Mouse (Mus musculus) embryonic facial prominence, embryonic 11.5 days (tissue): ENCODE measurements around the gene Alox15. TPM values are rescaled to one million over a fixed set of nuclear protein-coding genes. Genes with fewer than 3 reads are reported as not detected.

ENCODE experiments used
- ATAC-seq: fragments of 200-750 bp; cut with Nextera tagmentation; replicated peaks from 2 replicates; pipeline ENCODE4 v1.8.0; 2017; ENCODE audit warnings: low read depth; ENCODE audit not compliant: insufficient number of reproducible peaks, low FRiP score, low TSS enrichment
- DNase-seq: peaks from one replicate; pipeline ENCODE4 v3.0.0-alpha.2; 2015; ENCODE audit warnings: low spot score
- H3K27ac ChIP-seq: fragments of 300-500 bp; sonication (generic); replicated peaks from 2 replicates; pipeline ENCODE4 v1.5.1; 2014; ENCODE audit warnings: mild to moderate bottlenecking, low read depth, low read length, control low read depth
- H3K27me3 ChIP-seq: fragments of 300-500 bp; sonication (generic); 2 replicates; pipeline ENCODE4 v1.6.1; 2014; ENCODE audit warnings: mild to moderate bottlenecking, low read length, moderate library complexity, mixed read lengths; ENCODE audit not compliant: control insufficient read depth, insufficient read depth
- H3K36me3 ChIP-seq: fragments of 300-500 bp; sonication (generic); replicated peaks from 2 replicates; pipeline ENCODE4 v1.6.1; 2014; ENCODE audit warnings: low read depth, mild to moderate bottlenecking, low read length, moderate library complexity, mixed read lengths; ENCODE audit not compliant: control insufficient read depth, insufficient read depth
- H3K4me1 ChIP-seq: fragments of 300-500 bp; sonication (generic); 2 replicates; pipeline ENCODE4 v1.6.1; 2014; ENCODE audit warnings: low read length, mixed read lengths; ENCODE audit not compliant: control insufficient read depth, insufficient read depth
- H3K4me2 ChIP-seq: fragments of 300-500 bp; sonication (generic); 2 replicates; pipeline ENCODE4 v1.6.1; 2014; ENCODE audit warnings: low read depth, mild to moderate bottlenecking, control low read depth, low read length, moderate library complexity
- H3K4me3 ChIP-seq: fragments of 300-500 bp; sonication (generic); 2 replicates; pipeline ENCODE4 v1.5.1; 2014; ENCODE audit warnings: low read depth, low read length, control low read depth
- H3K9ac ChIP-seq: fragments of 300-500 bp; sonication (generic); replicated peaks from 2 replicates; pipeline ENCODE4 v1.6.1; 2014; ENCODE audit warnings: mild to moderate bottlenecking, control low read depth, low read length
- H3K9me3 ChIP-seq: fragments of 300-500 bp; sonication (generic); replicated peaks from 2 replicates; pipeline ENCODE4 v1.6.1; 2016; ENCODE audit warnings: mild to moderate bottlenecking, low read length, inconsistent platforms, mixed read lengths; ENCODE audit not compliant: control insufficient read depth
- WGBS: fragments of 180-500 bp; shearing (Covaris S2); extraction: QIAGEN DNeasy Blood & Tissue Kit; methylation state at CpG from one replicate; pipeline ENCODE4 v1.1.7; 2014; 5-methylcytosine and 5-hydroxymethylcytosine counted together
- polyA plus RNA-seq: library from polyadenylated mRNA; unstranded; fragments of >200 nt; fragmentation: Nextera tagmentation; extraction: Ambion mirVana; gene quantifications from 2 replicates; pipeline ENCODE4 v1.2.1, GENCODE M21; 2014

Alox15 gene
- 0.34 and 0.84 TPM in 2 replicates for polyA plus RNA-seq

DNA sequence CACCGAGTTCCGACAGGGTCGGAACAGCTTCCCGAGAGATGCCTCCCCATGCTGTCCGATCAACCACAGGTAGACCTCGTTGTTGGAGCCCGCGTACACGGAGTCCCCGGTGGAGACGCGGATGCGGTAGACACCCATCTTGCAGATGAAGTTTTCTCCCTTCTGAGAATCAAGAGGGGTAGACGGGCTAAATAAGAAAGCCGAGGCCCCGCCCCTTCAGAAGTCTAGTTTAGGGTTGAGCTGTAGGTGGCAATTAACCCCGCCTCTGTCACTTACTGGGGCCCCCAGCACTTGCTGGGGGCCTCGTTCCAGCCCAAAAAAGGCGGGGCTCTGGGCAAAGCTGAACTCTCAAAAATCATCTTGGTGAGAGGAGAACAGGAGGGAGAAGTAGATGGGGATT is at the start of gene Alox15:
Alox15 (minus strand) TSS at position 164 of the 400 bp plus-strand sequence.
- Histone ChIP-seq H3K4me3 (peak within 1 kb of the TSS; percentile 35), H3K36me3 (no peaks in the 10 kb centered on the region), H3K4me2 (peak within 1 kb of the TSS; percentile 62), H3K9ac (0 out of 2 replicates have a peak within 1 kb of the TSS, but pooled peaks have one; percentile 23), H3K27ac (no peak within 1 kb of the TSS), H3K9me3 (no peaks in the 10 kb centered on the region), H3K4me1 (peaks cover 3% of the 10 kb centered on the region; the same call in 1 of the 2 replicates), H3K27me3 (peaks cover 25% of the 10 kb centered on the region)
- 2% methylated on average over 19 of the region's 19 CpGs for WGBS
- DNase-seq: peak; percentile 35
- no peak for ATAC-seq

DNA sequence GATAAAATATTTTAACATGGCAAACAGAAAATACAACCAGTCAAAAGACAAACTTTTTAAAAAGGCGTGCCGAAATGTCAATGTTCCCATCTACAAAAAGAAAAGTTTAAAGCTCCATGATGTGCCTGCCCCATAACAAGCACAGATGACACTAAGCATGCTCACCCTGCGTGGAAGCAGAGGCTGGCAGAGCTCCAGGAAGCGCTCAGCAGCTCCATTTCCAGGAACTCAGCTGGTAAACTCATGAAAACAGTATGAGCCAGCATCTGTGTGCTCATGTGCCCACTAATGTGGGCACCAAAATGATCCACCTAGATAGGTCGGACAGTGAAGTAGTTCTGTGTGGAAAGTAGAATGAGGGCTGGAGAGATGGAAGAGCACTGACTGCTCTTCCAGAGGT is 37.6 kb upstream of the Alox15 start:
- Histone ChIP-seq H3K9ac (no peak overlapping the region), H3K4me1 (no peaks in the 10 kb centered on the region), H3K4me3 (no peak overlapping the region), H3K36me3 (peaks cover 13% of the 10 kb centered on the region), H3K27me3 (no peaks in the 10 kb centered on the region), H3K4me2 (no peak overlapping the region), H3K9me3 (no peaks in the 10 kb centered on the region), H3K27ac (no peak overlapping the region)
- no peak for ATAC-seq
- 92% methylated on average over 5 of the region's 5 CpGs for WGBS
- no peak for DNase-seq

DNA sequence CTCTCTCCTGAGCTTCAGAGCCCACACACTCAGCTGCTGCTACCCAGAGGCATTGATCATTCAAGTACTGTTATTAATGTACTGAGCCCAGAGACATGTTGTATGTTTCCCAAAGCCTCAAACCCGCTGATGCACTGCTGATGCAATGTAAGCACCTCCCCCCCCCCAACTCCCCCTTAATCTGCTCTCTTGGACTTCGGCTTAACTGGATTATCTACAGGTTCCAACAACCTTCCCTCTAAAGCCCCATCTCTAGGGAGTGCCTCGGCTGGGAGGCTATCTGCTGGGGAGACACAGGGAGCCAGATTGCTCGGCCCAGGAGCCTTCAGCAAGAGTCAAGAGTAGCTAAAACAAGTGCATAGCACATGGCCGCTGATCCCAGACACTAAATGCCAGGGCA is 35.6 kb upstream of the Alox15 start:
- H3K4me1 ChIP-seq: no peaks in the 10 kb centered on the region
- H3K4me2 ChIP-seq: no peak overlapping the region
- ATAC-seq: no peak
- H3K36me3 ChIP-seq: peaks cover 4% of the 10 kb centered on the region
- H3K9ac ChIP-seq: no peak overlapping the region
- no peak overlapping the region for H3K4me3 ChIP-seq
- DNase-seq: no peak
- WGBS: 88% methylated on average over 5 of the region's 5 CpGs
- H3K27ac ChIP-seq: no peak overlapping the region
- H3K9me3 ChIP-seq: no peaks in the 10 kb centered on the region
- no peaks in the 10 kb centered on the region for H3K27me3 ChIP-seq

DNA sequence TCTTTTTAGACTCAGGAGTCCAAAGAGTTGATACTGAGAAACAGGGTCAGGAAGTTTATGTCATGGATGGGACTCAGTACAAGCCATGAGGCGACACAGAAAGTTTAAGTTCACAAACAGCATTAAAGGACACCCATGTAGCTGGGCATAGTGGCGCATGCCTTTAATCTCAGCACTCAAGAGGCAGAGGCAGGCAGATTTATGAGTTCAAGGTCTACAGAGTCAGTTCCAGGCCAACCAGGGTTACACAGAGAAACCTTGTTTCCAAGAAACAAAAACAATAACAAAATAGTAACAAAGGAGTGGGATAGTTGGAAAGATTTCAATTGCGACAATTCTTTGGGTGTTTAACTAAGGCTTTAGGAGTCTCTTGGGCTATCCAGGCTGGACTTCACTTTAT is 32.3 kb upstream of the Alox15 start:
- Histone ChIP-seq H3K36me3 (no peaks in the 10 kb centered on the region), H3K4me2 (no peak overlapping the region), H3K4me1 (no peaks in the 10 kb centered on the region), H3K9ac (no peak overlapping the region), H3K27me3 (no peaks in the 10 kb centered on the region), H3K4me3 (no peak overlapping the region), H3K9me3 (no peaks in the 10 kb centered on the region), H3K27ac (no peak overlapping the region)
- 88% methylated on average over 3 of the region's 3 CpGs for WGBS
- ATAC-seq: no peak
- DNase-seq: no peak

DNA sequence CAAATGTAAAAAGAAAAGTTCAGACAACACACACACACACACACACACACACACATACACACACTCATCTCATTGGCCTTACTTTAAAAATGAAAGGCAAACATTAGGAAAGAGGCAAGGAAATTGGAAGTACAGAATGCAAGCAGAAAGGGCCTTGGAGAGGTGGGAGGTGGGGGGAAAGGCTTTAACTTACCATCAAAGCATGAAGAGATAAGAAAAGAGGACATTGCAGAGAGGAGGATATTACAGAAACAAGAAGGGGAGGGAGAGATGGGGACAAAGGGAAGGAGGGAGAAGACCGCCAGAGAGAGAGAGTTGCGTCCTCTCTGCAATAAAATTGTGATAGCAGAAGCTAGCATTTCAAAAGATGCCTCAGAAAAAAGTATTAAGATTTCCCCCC is 29.5 kb upstream of the Alox15 start:
- H3K27me3 ChIP-seq: no peaks in the 10 kb centered on the region
- no peak for ATAC-seq
- no peak overlapping the region for H3K9ac ChIP-seq
- no peaks in the 10 kb centered on the region for H3K36me3 ChIP-seq
- H3K4me2 ChIP-seq: no peak overlapping the region
- 85% methylated on average over 2 of the region's 2 CpGs for WGBS
- H3K27ac ChIP-seq: no peak overlapping the region
- H3K4me1 ChIP-seq: no peaks in the 10 kb centered on the region
- DNase-seq: no peak
- H3K9me3 ChIP-seq: no peaks in the 10 kb centered on the region
- H3K4me3 ChIP-seq: no peak overlapping the region

DNA sequence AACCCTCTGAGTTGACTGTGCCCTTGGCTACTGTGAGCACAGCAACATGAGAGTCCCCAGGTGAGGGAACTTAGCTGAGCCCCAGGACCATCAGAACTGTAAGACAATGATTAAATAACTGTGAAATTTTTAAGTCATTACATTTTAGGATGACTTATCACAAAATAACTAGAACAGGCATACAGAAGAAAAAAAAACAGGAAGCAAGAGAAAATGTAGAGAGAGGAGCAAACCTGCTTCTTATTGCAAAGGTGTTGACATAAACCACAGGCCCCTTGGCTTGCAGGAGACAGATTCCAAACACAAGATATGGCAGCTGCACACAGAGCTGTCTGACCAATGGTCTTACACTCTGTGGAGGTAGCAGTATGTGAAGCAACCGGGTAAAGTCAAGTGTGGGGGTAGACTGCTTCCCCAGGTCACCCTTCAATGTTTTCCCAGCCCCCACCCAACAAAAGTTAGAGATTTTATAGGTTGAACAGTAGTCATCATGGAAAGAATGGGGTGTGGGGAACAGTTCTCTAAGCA is 28.7 kb upstream of the Alox15 start:
- Histone ChIP-seq H3K4me2 (no peak overlapping the region), H3K9ac (no peak overlapping the region), H3K4me3 (no peak overlapping the region), H3K4me1 (no peaks in the 10 kb centered on the region), H3K27me3 (no peaks in the 10 kb centered on the region), H3K27ac (no peak overlapping the region), H3K36me3 (no peaks in the 10 kb centered on the region), H3K9me3 (no peaks in the 10 kb centered on the region)
- ATAC-seq (no peak), DNase-seq (no peak)
- WGBS: 72% methylated on average over 1 of the region's 1 CpGs

DNA sequence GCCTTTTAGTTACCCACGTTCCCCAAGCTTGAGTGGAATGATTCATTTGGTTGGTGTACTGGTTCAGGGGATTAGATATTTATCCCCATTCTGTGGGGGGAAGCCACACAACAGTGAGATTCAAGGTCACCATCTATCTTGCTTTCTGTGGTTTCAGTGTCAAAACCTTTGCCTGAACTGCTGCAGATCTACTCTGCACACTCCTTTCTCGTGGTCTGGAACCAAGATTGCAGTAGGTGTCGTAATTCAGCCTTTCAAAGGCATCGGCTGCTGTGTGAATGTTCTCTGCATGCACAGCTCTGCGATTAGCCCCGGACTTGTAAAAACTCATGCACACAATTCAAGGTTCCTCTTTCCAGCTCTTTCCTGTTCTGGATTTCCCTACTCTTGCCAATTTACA is 24.2 kb upstream of the Alox15 start:
- H3K4me2 ChIP-seq: no peak overlapping the region
- no peaks in the 10 kb centered on the region for H3K36me3 ChIP-seq
- H3K27ac ChIP-seq: no peak overlapping the region
- no peaks in the 10 kb centered on the region for H3K4me1 ChIP-seq
- 86% methylated on average over 6 of the region's 6 CpGs for WGBS
- H3K9me3 ChIP-seq: no peaks in the 10 kb centered on the region
- H3K4me3 ChIP-seq: no peak overlapping the region
- H3K9ac ChIP-seq: no peak overlapping the region
- DNase-seq (no peak), ATAC-seq (no peak)
- no peaks in the 10 kb centered on the region for H3K27me3 ChIP-seq

DNA sequence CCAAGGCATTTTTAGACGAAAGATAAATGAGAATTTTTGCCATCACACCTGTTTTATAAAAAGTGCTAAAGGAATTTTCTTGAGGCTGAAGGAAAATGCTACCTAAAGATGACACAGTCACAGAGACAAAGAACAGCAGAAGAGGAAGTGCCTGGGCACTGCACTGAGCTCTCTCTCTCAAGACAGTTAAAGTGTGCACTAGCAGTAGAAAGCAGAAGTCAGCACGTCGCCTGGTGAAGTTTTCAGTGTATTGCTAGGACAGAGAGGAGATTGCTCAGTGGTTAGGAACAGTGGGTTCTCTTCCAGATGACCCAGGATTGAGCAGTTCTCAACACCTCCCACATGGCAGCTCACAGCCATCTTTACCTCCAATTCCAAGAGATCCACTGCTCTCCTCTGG is 22.5 kb upstream of the Alox15 start:
- DNase-seq (no peak), ATAC-seq (no peak)
- H3K9ac ChIP-seq: no peak overlapping the region
- H3K27me3 ChIP-seq: no peaks in the 10 kb centered on the region
- WGBS: 82% methylated on average over 3 of the region's 3 CpGs
- no peak overlapping the region for H3K27ac ChIP-seq
- no peaks in the 10 kb centered on the region for H3K36me3 ChIP-seq
- no peak overlapping the region for H3K4me3 ChIP-seq
- H3K9me3 ChIP-seq: no peaks in the 10 kb centered on the region
- no peak overlapping the region for H3K4me2 ChIP-seq
- no peaks in the 10 kb centered on the region for H3K4me1 ChIP-seq
